Mouse (Mus musculus) CD4-positive helper T cell, adult 2 months (primary cell): ENCODE measurements around the gene Pdzk1.

ENCODE experiments used
- DNase-seq: peaks from one replicate; pipeline ENCODE4 v3.0.0-alpha.2; 2012; ENCODE audit warnings: low read depth, missing footprints, low spot score

Pdzk1 gene

DNA sequence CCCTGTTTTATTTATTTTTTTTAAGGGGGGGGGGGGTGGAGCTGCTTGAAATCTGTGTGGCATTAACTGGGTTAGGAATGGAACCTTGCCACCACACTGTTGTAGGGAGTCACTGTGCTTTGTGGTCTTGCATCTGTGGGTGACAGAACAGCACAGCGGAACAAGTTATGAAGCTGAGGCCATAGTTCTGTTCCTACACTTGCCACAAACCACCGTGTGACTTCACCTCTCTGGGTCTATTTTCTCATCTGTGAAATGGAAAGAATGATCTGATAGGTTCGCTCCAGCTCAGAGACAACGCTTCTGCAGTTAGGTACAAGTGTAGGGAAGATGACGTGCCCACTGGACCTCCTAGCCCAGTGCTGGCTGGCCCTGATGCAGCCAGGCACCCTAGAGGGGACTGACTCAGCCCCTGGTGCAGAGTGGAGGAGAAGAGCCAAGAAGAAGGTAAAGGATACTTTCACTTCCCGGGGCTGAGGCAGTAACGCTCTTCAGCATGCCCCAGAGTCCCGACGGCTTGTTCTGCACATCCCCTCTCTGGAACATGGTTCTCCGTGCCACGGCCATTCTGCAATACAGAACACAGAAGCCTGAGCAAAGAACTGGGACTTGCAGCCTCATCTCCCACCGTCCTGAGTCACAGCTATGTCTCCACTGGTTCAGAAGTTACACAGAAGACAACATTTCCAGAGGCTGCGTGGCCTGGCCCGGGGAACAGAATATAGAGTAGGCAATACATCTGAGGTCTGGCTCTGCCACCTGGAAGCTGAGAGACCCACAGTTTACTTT, 53.2 kb downstream of the Pdzk1 start:
- DNase-seq: peak; percentile 80

DNA sequence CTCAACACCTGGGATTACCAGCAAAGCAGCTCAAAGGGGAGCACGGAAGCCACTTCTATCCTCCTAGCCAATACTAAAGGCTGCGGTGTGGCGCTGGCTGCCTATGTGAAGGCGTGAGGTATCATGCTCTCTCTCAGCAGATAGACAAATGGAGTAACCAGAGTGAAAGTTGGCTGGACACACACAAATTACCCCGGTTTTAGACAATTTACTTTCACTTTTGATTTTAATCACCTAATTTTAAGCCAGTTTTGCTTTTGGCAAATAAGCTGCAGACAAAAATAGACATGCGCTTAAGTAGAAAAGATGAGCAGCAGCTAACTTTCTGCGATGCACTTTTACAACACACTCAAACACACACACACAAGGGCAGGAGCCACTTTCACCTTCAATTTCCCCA, 54.6 kb downstream of the Pdzk1 start:
- peak; percentile 32 for DNase-seq

DNA sequence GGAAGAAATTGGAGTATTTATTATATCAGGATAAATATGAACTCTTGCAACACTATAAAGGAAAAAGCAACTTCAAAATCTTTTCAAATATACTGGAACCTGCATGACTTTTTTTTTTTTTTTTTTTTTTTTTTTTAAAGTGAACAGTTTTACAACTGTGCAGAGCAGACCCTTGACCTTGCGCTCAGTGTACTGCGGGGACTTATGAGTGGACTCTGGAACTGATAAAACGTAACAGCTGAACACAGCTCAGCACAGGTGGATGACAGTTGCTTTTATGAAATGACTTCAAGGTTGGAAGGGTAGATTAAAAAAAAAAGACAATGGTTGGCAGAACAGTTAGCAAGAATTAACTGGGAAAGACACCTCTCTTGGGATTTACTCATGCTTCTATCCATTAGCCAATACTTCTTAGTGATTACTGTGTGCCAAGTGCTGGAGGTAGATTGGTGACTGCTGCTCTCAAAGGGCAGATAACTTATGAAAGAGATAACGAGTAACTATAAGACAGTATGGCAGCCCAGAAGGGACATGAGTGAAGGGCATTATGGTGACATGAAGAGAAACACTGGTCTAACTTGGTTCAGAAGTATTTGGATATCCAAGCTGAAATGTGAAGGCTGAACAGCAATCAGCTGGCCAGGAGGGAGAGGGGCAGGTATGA, 73.4 kb downstream of the Pdzk1 start:
- no peak for DNase-seq

DNA sequence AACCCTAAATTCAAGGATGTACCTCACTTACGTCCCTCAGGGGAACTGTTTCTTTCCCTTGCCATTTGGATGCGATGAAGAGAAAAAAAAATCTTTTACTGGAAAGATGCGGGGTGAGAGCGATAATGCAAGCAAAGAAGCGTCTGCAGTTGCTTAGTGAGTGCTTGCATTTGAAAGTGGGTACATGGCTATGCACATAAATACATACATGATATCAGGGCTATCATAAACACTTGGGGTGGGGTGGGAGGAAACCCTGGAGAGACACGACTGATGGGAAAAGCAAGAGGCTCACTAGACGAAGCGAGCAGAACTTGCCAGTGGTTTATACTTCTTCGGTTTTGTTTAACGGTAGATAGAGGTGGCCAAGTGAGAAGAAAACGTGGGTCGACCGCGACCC, 75.3 kb downstream of the Pdzk1 start, which contains the start of gene Gja5:
TSS of gene Gja5 (plus strand) at position 301 of the 400 bp plus-strand sequence.
- no peak for DNase-seq

DNA sequence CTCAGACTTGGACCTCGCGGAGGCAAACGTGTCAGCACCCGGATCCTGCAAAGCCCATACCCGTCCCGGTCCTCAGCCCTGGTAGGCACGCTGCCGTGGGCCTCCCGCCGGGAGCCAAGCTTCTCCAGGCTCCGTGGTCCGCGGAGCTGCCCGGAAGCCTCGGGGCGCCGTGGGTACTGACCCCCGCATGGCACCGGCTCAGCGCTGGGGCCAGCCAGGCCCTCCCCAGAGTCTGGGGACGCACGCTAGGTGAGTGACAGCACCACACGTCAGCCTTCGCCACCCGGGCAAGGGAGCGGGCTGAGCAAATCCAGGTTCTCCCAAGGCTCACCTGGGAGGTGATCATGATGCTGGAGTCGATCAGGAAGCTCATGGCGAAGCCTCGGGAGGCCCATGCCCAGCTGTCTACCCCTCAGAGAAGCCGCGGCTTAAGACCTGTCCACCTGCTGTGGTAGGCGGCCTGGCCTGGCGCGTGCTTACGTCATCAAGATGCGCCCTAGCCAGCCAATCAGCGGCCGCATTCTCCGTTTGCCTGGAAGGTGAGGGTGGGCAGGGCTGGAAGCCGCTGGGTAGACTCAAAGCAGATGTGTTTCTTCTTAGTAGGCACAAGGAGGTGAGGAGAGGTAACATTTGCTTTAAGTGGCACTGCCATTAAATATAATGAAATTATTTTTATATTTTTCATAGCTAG, 75.9 kb downstream of the Pdzk1 start, which contains the start of gene Gpr89:
TSS of gene Gpr89 (minus strand) at position 496 of the 691 bp plus-strand sequence.
- peak; percentile 93 for DNase-seq

DNA sequence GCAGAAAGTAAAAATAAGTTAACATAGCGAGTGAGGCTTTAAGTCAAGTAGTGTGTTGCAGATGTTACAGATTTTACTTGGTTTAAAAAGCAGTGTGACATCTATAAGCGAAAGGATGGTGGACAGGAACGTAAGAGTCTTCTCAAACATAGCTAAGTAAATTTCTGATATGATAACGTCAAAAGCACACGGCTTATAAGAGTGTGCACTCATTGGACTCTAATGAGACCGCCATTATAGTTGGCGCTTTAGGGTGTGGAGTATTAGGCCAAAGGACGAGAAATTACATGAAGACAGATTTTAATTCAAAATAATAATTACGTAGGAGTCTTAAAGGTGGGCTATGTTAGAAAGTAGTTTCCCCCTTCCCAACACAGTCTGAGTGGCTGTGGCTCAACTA, 76.5 kb downstream of the Pdzk1 start:
- DNase-seq: no peak
